Mouse (Mus musculus): ENCODE results near the gene Wdr83. TPM values are rescaled to one million over a fixed set of nuclear protein-coding genes. Genes with fewer than 3 reads are reported as not detected.

Gene Wdr83
- polyA plus RNA-seq, 1 experiment from 2014 or later = 57.9 TPM

DNA sequence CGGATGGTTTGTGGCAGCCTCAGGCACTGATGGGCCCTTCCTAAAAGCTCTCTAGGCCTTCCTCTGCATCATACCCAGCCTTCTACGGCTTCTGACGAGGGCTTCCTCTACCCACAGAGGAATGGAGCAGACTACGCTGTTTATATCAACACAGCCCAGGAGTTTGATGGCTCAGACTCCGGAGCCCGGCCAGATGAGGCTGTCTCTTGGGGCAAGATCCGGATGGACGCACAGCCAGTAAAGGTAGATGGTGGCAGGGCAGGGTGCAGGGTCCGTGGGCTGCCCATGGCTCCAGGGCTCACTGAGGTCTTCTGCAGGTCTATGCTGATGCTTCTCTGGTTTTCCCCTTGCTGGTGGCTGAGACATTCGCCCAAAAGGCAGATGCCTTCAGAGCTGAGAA lies 6.5 kb downstream of the Wdr83 start:
- no peaks in the 10 kb centered on the region for H3K27me3 ChIP-seq (replicated peaks)
- H3K4me2 ChIP-seq (replicated peaks) = no peak overlapping the region
- 93% methylated on average over 10 of the region's 10 CpGs for WGBS
- peaks cover 21% of the 10 kb centered on the region for H3K4me1 ChIP-seq
- H3K36me3 ChIP-seq = peaks cover 37% of the 10 kb centered on the region
- no peak for ATAC-seq (ENCODE audit: low FRiP score, low read depth)
- no peak overlapping the region for H3K27ac ChIP-seq
- H3K9ac ChIP-seq = no peak overlapping the region
- no peaks in the 10 kb centered on the region for H3K9me3 ChIP-seq
- H3K4me3 ChIP-seq = no peak overlapping the region

- H3K4me1 ChIP-seq = peaks cover 18% of the 10 kb centered on the region
- 92% methylated on average over 10 of the region's 10 CpGs for WGBS
- no peak overlapping the region for H3K9ac ChIP-seq
- H3K36me3 ChIP-seq = peaks cover 37% of the 10 kb centered on the region
- no peaks in the 10 kb centered on the region for H3K9me3 ChIP-seq
- H3K4me3 ChIP-seq = no peak overlapping the region
- no peak for ATAC-seq (ENCODE audit: low FRiP score, low read depth)
- H3K27ac ChIP-seq = no peak overlapping the region
- no peak overlapping the region for H3K4me2 ChIP-seq (replicated peaks)
- no peaks in the 10 kb centered on the region for H3K27me3 ChIP-seq (replicated peaks)
Measured at GRCm38 (mm10) chr8:85074167-85074566, 6.9 kb downstream of the Wdr83 start.

GRCm38 (mm10) chr8:85073041-85073612 lies 8.0 kb downstream of the Wdr83 start:
- Histone ChIP-seq H3K27ac (no peak overlapping the region), H3K36me3 (peaks cover 36% of the 10 kb centered on the region), H3K9me3 (no peaks in the 10 kb centered on the region), H3K4me2 (replicated peaks) (peak overlapping the region; percentile 70; the same call in 1 of the 2 replicates), H3K9ac (no peak overlapping the region), H3K4me1 (peaks cover 18% of the 10 kb centered on the region), H3K4me3 (no peak overlapping the region), H3K27me3 (replicated peaks) (no peaks in the 10 kb centered on the region)
- 94% methylated on average over 15 of the region's 15 CpGs for WGBS
- ATAC-seq (ENCODE audit: low FRiP score, low read depth) = no peak

DNA sequence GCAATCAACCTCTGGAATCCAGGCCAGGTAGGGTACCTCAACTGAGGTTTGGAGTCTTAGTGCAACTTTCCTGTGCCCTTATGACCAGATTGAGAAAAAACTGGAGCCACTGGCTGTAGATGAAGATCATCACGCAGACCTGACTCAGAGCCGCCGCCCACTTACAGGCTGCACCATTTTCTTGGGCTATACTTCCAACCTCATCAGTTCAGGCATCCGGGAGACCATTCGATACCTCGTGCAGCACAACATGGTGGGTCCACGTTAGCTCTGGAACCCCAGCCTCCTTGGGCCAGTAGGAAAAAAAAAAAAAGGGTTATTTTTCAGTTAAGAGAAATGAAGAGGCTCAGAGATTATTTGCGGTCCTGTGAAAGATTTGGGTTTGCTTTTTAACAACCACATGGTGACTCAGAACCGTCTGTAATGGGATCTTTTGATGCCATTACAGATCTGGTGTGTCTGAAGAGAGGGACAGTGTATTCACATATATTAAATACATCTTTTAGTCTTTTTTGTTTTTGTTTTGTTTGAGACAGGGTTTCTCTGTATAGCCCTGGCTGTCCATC lies 8.7 kb downstream of the Wdr83 start:
- no peaks in the 10 kb centered on the region for H3K9me3 ChIP-seq
- peak overlapping the region; percentile 70 for H3K4me2 ChIP-seq (replicated peaks)
- WGBS = 38% methylated on average over 9 of the region's 9 CpGs
- H3K27me3 ChIP-seq (replicated peaks) = no peaks in the 10 kb centered on the region
- peaks cover 18% of the 10 kb centered on the region for H3K4me1 ChIP-seq
- ATAC-seq (ENCODE audit: low FRiP score, low read depth) = no peak
- no peak overlapping the region for H3K27ac ChIP-seq
- H3K4me3 ChIP-seq = peak overlapping the region; percentile 90
- peaks cover 37% of the 10 kb centered on the region for H3K36me3 ChIP-seq
- peak overlapping the region; percentile 79 for H3K9ac ChIP-seq

- peak; percentile 91 for ATAC-seq (ENCODE audit: low FRiP score, low read depth)
- no peaks in the 10 kb centered on the region for H3K27me3 ChIP-seq (replicated peaks)
- H3K36me3 ChIP-seq = peaks cover 43% of the 10 kb centered on the region
- peak within 1 kb of the TSS; percentile 90 for H3K27ac ChIP-seq
- WGBS = under 1% methylated on average over 68 of the region's 68 CpGs
- peaks cover 15% of the 10 kb centered on the region; the same call in 1 of the 2 replicates for H3K4me1 ChIP-seq
- peak within 1 kb of the TSS; percentile 90 for H3K4me3 ChIP-seq
- H3K4me2 ChIP-seq (replicated peaks) = peak within 1 kb of the TSS; percentile 70
- no peaks in the 10 kb centered on the region for H3K9me3 ChIP-seq
- H3K9ac ChIP-seq = peak within 1 kb of the TSS; percentile 79
Measured at GRCm38 (mm10) chr8:85071514-85072281, 9.4 kb downstream of the Wdr83 start, which contains the start of gene Dhps. Gene Dhps, plus strand, starts transcription at chr8:85071757.

DNA sequence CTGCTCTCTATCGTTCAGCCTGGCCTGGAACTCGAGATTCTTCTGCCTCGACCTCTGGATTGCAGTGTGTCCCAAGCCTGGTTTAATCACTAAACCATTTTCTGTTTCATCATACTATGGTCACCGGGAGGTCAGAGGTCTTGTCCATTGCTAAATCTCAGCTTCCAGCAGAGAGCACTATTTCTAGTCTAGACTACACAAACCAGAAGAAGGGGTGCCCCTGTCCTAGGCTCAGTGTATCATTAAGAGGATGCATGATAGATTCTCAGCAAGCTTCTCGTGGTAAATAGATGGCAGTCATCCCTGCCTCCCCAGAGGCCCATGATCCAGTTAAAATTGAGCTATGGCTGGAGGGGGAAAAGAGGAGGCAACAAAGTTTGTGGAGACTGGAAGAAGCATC lies 10.1 kb downstream of the Wdr83 start:
- WGBS = 82% methylated on average over 5 of the region's 5 CpGs
- 0 out of 2 replicates have a peak overlapping the region, but pooled peaks have one; percentile 90 for H3K4me3 ChIP-seq
- H3K9me3 ChIP-seq = no peaks in the 10 kb centered on the region
- peaks cover 43% of the 10 kb centered on the region for H3K36me3 ChIP-seq
- peak overlapping the region; percentile 90 for H3K27ac ChIP-seq
- ATAC-seq (ENCODE audit: low FRiP score, low read depth) = no peak
- no peak overlapping the region for H3K9ac ChIP-seq
- peak overlapping the region; percentile 70 for H3K4me2 ChIP-seq (replicated peaks)
- H3K27me3 ChIP-seq (replicated peaks) = no peaks in the 10 kb centered on the region
- H3K4me1 ChIP-seq = peaks cover 15% of the 10 kb centered on the region; the same call in 1 of the 2 replicates

GRCm38 (mm10) chr8:85067982-85068381 lies 13.1 kb downstream of the Wdr83 start, which contains the start of gene Gm5741:
Gene Gm5741, minus strand, starts transcription at chr8:85067982.
- no peak within 1 kb of the TSS for H3K27ac ChIP-seq
- no peak within 1 kb of the TSS for H3K4me3 ChIP-seq
- H3K9me3 ChIP-seq = no peaks in the 10 kb centered on the region
- peaks cover 25% of the 10 kb centered on the region for H3K36me3 ChIP-seq
- no peaks in the 10 kb centered on the region for H3K27me3 ChIP-seq (replicated peaks)
- H3K9ac ChIP-seq = no peak within 1 kb of the TSS
- no peak for ATAC-seq (ENCODE audit: low FRiP score, low read depth)
- H3K4me1 ChIP-seq = peaks cover 12% of the 10 kb centered on the region; the same call in 1 of the 2 replicates
- H3K4me2 ChIP-seq (replicated peaks) = no peak within 1 kb of the TSS

- WGBS = 98% methylated on average over 2 of the region's 2 CpGs
- no peak for ATAC-seq (ENCODE audit: low FRiP score, low read depth)
- no peak overlapping the region for H3K27ac ChIP-seq
- H3K9me3 ChIP-seq = no peaks in the 10 kb centered on the region
- no peak overlapping the region for H3K9ac ChIP-seq
- H3K27me3 ChIP-seq (replicated peaks) = no peaks in the 10 kb centered on the region
- no peak overlapping the region for H3K4me2 ChIP-seq (replicated peaks)
- peaks cover 6% of the 10 kb centered on the region; the same call in 1 of the 2 replicates for H3K4me1 ChIP-seq
- H3K4me3 ChIP-seq = no peak overlapping the region
- peaks cover 32% of the 10 kb centered on the region for H3K36me3 ChIP-seq
Measured at GRCm38 (mm10) chr8:85067155-85067554, 14.0 kb downstream of the Wdr83 start.

GRCm38 (mm10) chr8:85065213-85065612 lies 15.9 kb downstream of the Wdr83 start:
- Histone ChIP-seq H3K27me3 (replicated peaks) (no peaks in the 10 kb centered on the region), H3K4me1 (peaks cover 17% of the 10 kb centered on the region), H3K4me2 (replicated peaks) (no peak overlapping the region), H3K36me3 (peaks cover 36% of the 10 kb centered on the region), H3K9ac (no peak overlapping the region), H3K4me3 (no peak overlapping the region), H3K9me3 (no peaks in the 10 kb centered on the region), H3K27ac (no peak overlapping the region)
- ATAC-seq (ENCODE audit: low FRiP score, low read depth) = no peak
- 48% methylated on average over 2 of the region's 2 CpGs for WGBS

GRCm38 (mm10) chr8:85062603-85063002 lies 18.5 kb downstream of the Wdr83 start:
- ATAC-seq (ENCODE audit: low FRiP score, low read depth) = no peak
- no peak overlapping the region for H3K27ac ChIP-seq
- H3K9me3 ChIP-seq = no peaks in the 10 kb centered on the region
- over 99% methylated on average over 4 of the region's 4 CpGs for WGBS
- peaks cover 33% of the 10 kb centered on the region for H3K36me3 ChIP-seq
- no peak overlapping the region for H3K4me2 ChIP-seq (replicated peaks)
- H3K9ac ChIP-seq = no peak overlapping the region
- H3K4me3 ChIP-seq = no peak overlapping the region
- H3K27me3 ChIP-seq (replicated peaks) = no peaks in the 10 kb centered on the region
- peaks cover 17% of the 10 kb centered on the region for H3K4me1 ChIP-seq

DNA sequence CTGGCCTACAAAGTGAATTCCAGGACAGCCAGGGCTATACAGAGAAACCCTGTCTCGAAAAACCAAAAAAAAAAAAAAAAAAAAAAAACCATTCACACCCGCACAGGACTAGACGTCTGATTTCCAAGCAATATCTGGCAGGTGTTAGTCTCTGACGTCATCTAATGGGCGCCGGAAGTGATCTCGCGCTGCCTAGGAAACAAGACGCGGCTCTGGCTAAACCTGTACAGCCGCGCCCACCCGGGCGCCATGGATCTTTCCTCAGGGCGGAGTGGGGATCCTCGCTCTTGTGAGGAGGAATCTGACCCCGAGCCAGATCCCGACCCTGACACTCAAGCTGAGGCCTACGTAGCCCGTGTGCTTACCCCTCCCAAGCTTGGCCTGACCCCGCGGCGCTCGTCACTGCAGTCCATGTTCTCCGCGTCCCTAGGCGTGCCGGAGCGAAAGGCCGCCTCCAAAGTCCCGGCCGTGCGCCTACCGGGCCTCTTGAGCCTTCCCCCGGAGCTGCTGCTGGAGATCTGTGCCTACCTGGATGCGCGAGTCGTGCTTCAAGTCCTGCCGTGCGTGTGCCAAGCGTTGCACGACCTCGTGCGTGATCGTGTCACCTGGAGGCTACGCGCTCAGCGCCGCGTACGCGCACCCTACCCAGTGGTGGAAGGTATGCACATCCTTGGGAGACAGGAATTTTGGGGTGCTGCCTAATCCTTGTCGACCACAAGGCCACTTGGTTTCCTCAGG lies 21.1 kb downstream of the Wdr83 start, which contains the start of gene Fbxw9:
Gene Fbxw9 (plus strand): TSS at position 177 of the 738 bp plus-strand sequence.
- Histone ChIP-seq H3K27me3 (replicated peaks) (no peaks in the 10 kb centered on the region), H3K4me3 (peak within 1 kb of the TSS; percentile 68), H3K4me2 (replicated peaks) (peak within 1 kb of the TSS; percentile 99), H3K36me3 (peaks cover 29% of the 10 kb centered on the region), H3K9ac (peak within 1 kb of the TSS; percentile 69), H3K4me1 (peaks cover 17% of the 10 kb centered on the region), H3K9me3 (no peaks in the 10 kb centered on the region), H3K27ac (no peak within 1 kb of the TSS)
- ATAC-seq (ENCODE audit: low FRiP score, low read depth) = peak; percentile 84
- WGBS = 1% methylated on average over 53 of the region's 53 CpGs

- WGBS = 84% methylated on average over 7 of the region's 7 CpGs
- Histone ChIP-seq H3K36me3 (peaks cover 50% of the 10 kb centered on the region), H3K4me1 (peaks cover 17% of the 10 kb centered on the region), H3K9me3 (no peaks in the 10 kb centered on the region), H3K27ac (no peak overlapping the region), H3K27me3 (replicated peaks) (no peaks in the 10 kb centered on the region), H3K4me3 (no peak overlapping the region), H3K4me2 (replicated peaks) (no peak overlapping the region), H3K9ac (no peak overlapping the region)
- ATAC-seq (ENCODE audit: low FRiP score, low read depth) = no peak
Measured at GRCm38 (mm10) chr8:85057367-85057766, 23.7 kb downstream of the Wdr83 start.
